Mouse (Mus musculus) stomach, adult 2 months (tissue): ENCODE data around the gene Adam1a. TPM values are rescaled to one million over a fixed set of nuclear protein-coding genes. Genes with fewer than 3 reads are reported as not detected.

Experiments
- polyA plus RNA-seq: library from polyadenylated mRNA; depleted of rRNA; stranded (reverse); fragments of >200 nt; gene quantifications from 2 replicates; pipeline ENCODE4 v1.2.3, GENCODE M21; 2012; rRNA removed

Adam1a gene
- polyA plus RNA-seq = 0.66 and 1.3 TPM in 2 replicates

DNA sequence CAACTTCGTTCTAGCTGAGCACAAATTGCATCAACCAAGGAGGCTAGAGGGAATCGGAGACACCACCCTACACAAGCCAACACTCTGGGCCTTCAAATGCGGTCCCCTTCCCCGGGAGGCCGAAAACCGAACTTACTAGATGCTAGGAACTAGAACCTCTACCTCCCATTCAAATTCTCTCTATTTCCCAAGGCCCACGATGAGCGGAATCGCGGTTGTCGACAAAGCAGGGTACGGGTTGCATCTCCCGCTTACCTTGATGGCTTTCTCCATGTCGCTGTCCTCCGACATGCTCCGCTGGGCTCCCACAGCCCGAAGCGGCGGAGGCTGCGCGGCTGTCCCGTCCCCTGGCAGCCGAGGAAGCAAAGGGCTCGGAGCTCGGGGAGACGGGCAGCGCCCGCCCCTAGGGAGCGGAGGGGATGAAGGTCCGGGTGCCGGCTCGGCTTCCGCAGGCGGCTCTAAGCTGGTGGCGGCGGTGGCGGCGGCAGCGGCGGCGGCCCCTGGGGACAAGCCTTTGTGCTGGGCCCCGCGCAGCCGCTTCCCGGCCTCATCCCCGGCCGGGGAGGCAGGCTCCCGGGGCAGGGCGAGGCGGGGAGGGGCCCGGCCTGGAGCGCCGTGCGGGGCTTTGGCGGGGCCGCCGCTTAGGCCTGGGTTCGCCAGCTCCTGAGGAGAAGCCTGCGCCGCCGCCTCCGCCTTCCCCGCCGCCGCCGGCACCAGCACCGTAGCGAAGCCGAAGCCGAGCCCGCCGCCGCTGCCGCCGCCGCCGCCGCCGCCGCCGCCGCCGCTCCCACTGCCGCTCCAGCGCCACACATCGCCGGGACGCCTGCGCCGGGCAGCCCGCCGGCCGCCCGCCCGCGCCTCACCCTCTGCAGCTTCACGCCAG lies at the start of gene Adam1a, which contains the start of gene Gm42878:
Adam1a (minus strand) TSS at position 573 of the 883 bp plus-strand sequence.
Gm42878 (minus strand) TSS at position 573 of the 883 bp plus-strand sequence.

DNA sequence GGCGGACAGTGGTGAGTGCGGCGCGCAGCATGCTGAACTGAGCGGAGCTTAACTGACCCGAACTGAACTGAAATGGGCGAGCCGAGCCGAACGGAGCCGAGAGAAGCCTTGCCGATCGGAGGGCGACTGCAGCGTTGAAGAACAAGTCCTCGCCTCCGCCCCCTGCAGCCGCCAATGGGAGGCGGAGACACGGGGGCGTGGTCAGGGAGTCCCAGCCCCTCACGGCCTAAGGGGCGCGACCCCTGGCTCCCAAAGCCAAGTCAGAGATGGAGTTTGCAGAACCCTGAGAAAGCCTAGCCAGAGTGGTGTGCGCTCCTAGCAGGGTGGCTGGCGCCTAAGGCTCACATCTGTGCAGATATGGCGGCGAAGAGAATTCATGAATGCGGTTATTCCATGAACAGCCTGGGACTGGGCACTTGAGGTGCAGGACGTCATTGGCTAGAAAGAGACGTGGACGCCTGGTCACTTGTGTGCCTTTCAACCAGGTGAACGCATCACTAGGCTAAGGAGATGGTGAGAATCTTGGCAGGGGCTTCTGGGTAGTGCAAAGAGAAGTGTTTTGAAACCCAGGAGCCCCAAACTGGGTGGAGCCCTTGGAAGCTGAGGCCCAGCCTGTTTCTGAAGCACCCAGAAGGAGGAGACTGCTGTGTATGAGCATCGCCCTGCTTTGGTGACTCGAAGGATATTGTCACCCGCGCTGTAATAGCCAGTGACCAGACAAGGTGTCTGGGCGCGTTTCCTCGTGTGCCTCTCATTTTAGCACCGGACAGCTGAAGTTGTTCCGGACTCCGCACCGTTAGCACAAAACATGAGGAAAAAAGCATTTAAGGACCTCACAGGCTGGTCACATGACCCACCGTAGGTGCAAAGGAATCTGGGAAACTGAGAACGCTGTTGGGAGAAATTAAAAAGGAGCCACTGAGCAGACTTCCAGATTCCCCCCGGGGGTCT lies 48.4 kb upstream of the Adam1a start, which contains the start of gene Aldh2:
Aldh2 (minus strand) TSS at position 374 of the 951 bp plus-strand sequence.

DNA sequence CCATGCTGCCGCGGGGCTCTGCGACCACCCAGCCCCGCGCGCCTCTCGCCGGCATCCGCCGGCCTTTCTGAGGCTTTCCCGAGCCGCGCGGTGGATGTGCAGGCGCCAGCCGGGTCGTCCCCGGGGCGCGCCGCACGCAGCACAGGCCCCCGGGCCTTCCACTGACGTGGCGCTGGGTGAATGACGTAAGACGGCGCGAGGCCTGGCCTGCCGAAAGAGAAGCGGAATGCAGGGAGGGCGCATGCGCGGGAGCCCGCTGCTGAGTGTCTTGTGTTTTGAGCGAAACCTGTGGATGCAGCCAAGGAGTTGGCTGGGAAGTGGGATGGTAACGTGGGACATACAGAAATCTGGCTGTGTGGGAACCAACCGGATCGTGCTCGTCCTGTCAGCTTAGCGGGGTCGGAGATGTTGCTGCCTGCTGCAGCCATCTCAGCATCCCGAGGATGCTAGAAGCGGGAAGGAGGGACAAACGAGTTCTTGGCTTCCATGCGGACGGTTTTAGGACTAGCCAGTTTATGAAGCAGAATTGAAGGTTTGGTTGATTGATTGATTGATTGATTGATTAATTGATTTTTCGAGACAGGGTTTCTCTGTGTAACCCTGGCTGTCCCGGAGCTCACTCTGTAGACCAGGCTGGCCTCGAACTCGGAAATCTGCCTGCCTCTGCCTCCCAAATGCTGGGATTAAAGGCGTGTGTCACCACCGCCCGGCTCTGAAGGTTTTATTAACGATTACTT lies 679 bp upstream of the Adam1a start, which contains the start of gene Mapkapk5:
Mapkapk5 (minus strand) TSS at position 113 of the 737 bp plus-strand sequence.

DNA sequence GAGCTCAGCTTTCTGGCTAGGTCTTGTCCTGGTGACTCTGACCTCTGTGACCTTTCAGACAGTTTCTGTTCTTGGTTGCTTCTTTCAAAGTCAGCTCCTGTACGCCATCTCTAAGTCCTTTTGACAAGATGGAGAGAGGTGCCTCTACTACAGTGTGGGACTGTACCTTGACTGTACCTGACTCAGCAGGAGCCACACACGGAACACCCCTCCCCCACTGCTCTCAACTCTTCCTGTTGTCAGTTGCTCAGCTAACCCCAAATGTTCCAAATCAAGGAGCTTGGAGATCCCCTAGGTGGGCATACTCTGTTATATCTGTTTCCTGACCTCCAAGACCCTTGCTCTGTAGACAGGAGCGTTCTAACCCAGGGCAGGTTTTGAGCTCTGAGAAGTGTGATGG lies 42.1 kb downstream of the Adam1a start, which contains the start of gene Adam1b:
Adam1b (minus strand) TSS at position 205 of the 400 bp plus-strand sequence.

Other genes starting within 250 kb of the Adam1a start
- 21.6 and 27.4 TPM in 2 replicates for gene Trafd1, start 159.8 kb downstream of the Adam1a start, polyA plus RNA-seq
- gene Naa25, start 147.5 kb downstream of the Adam1a start, polyA plus RNA-seq = 2.1 and 3.7 TPM in 2 replicates
- gene Tmem116, start 93.6 kb downstream of the Adam1a start, polyA plus RNA-seq = 1.7 and 1.8 TPM in 2 replicates
- 14.7 and 18.7 TPM in 2 replicates for gene Erp29, start 93.0 kb downstream of the Adam1a start, polyA plus RNA-seq
- gene Adam1b, start 42.0 kb downstream of the Adam1a start, polyA plus RNA-seq = not detected in 2 replicates
- not detected in 2 replicates for gene Gm42878, start within 50 bp of the Adam1a start, polyA plus RNA-seq
- gene Mapkapk5, start 423 bp upstream of the Adam1a start, polyA plus RNA-seq = 7.4 and 8.5 TPM in 2 replicates
- gene Aldh2, start 48.3 kb upstream of the Adam1a start, polyA plus RNA-seq = 326 and 343 TPM in 2 replicates
- 2.2 and 2.5 TPM in 2 replicates for gene Acad12, start 73.5 kb upstream of the Adam1a start, polyA plus RNA-seq
- gene Acad10, start 115.0 kb upstream of the Adam1a start, polyA plus RNA-seq = 2.0 and 2.2 TPM in 2 replicates
- 9.2 and 10.1 TPM in 2 replicates for gene Brap, start 115.1 kb upstream of the Adam1a start, polyA plus RNA-seq
- 62.7 and 68.1 TPM in 2 replicates for gene Atxn2, start 165.9 kb upstream of the Adam1a start, polyA plus RNA-seq